Mouse (Mus musculus): Measurements from ENCODE around the gene Arpin.

The Arpin gene

GRCm38 (mm10) chr7:79934862-79935510 lies at the start of gene Arpin:
TSS of gene Arpin (minus strand) at chr7:79935359.
- in situ Hi-C loops (cut with MboI; ENCODE audit: low pct_unique_long_range_greater_than_20kb in 1 of 2, low sequenced_read_pairs in 2 of 2, unreplicated experiment in 1 of 2): no loop called here

GRCm38 (mm10) chr7:79975316-79975715 lies 40.2 kb upstream of the Arpin start:
- in situ Hi-C loops (cut with MboI; ENCODE audit: low pct_unique_long_range_greater_than_20kb in 1 of 2, low sequenced_read_pairs in 2 of 2, unreplicated experiment in 1 of 2): no loop called here

- in situ Hi-C loops (cut with MboI; ENCODE audit: low pct_unique_long_range_greater_than_20kb in 1 of 2, low sequenced_read_pairs in 2 of 2, unreplicated experiment in 1 of 2): no loop called here
Measured at GRCm38 (mm10) chr7:79972195-79972594, 37.0 kb upstream of the Arpin start.

- in situ Hi-C loops (cut with MboI; ENCODE audit: low pct_unique_long_range_greater_than_20kb in 1 of 2, low sequenced_read_pairs in 2 of 2, unreplicated experiment in 1 of 2): no loop called here
Measured at GRCm38 (mm10) chr7:79970336-79970735, 35.2 kb upstream of the Arpin start.

GRCm38 (mm10) chr7:79968326-79968725 lies 33.2 kb upstream of the Arpin start:
- in situ Hi-C loops (cut with MboI; ENCODE audit: low pct_unique_long_range_greater_than_20kb in 1 of 2, low sequenced_read_pairs in 2 of 2, unreplicated experiment in 1 of 2): no loop called here

- in situ Hi-C loops (cut with MboI; ENCODE audit: low pct_unique_long_range_greater_than_20kb in 1 of 2, low sequenced_read_pairs in 2 of 2, unreplicated experiment in 1 of 2): no loop called here
Measured at GRCm38 (mm10) chr7:79961600-79961999, 26.4 kb upstream of the Arpin start.

- in situ Hi-C loops (cut with MboI; ENCODE audit: low pct_unique_long_range_greater_than_20kb in 1 of 2, low sequenced_read_pairs in 2 of 2, unreplicated experiment in 1 of 2): no loop called here
Measured at GRCm38 (mm10) chr7:79956131-79956530, 21.0 kb upstream of the Arpin start.

- in situ Hi-C loops (cut with MboI; ENCODE audit: low pct_unique_long_range_greater_than_20kb in 1 of 2, low sequenced_read_pairs in 2 of 2, unreplicated experiment in 1 of 2): no loop called here
Measured at GRCm38 (mm10) chr7:79954890-79955289, 19.7 kb upstream of the Arpin start.

- in situ Hi-C loops (cut with MboI; ENCODE audit: low pct_unique_long_range_greater_than_20kb in 1 of 2, low sequenced_read_pairs in 2 of 2, unreplicated experiment in 1 of 2): no loop called here
Measured at GRCm38 (mm10) chr7:79951038-79951437, 15.9 kb upstream of the Arpin start.

GRCm38 (mm10) chr7:79950236-79950635 lies 15.1 kb upstream of the Arpin start:
- in situ Hi-C loops (cut with MboI; ENCODE audit: low pct_unique_long_range_greater_than_20kb in 1 of 2, low sequenced_read_pairs in 2 of 2, unreplicated experiment in 1 of 2): no loop called here

- in situ Hi-C loops (cut with MboI; ENCODE audit: low pct_unique_long_range_greater_than_20kb in 1 of 2, low sequenced_read_pairs in 2 of 2, unreplicated experiment in 1 of 2): no loop called here
Measured at GRCm38 (mm10) chr7:79935511-79936205, 499 bp upstream of the Arpin start.

GRCm38 (mm10) chr7:79934461-79934860 lies 698 bp downstream of the Arpin start:
- in situ Hi-C loops (cut with MboI; ENCODE audit: low pct_unique_long_range_greater_than_20kb in 1 of 2, low sequenced_read_pairs in 2 of 2, unreplicated experiment in 1 of 2): no loop called here

GRCm38 (mm10) chr7:79928516-79929052 lies 6.6 kb downstream of the Arpin start:
- in situ Hi-C loops (cut with MboI; ENCODE audit: low pct_unique_long_range_greater_than_20kb in 1 of 2, low sequenced_read_pairs in 2 of 2, unreplicated experiment in 1 of 2): no loop called here

GRCm38 (mm10) chr7:79920344-79920983 lies 14.7 kb downstream of the Arpin start, which contains the start of gene Ap3s2:
TSS of gene Ap3s2 (minus strand) at chr7:79920649.
- in situ Hi-C loops (cut with MboI; ENCODE audit: low pct_unique_long_range_greater_than_20kb in 1 of 2, low sequenced_read_pairs in 2 of 2, unreplicated experiment in 1 of 2): no loop called here

GRCm38 (mm10) chr7:79914556-79914955 lies 20.6 kb downstream of the Arpin start:
- in situ Hi-C loops (cut with MboI; ENCODE audit: low pct_unique_long_range_greater_than_20kb in 1 of 2, low sequenced_read_pairs in 2 of 2, unreplicated experiment in 1 of 2): loop anchor here in 1 of 2 experiments (5.0 kb wide), 1 partner anchor 117 kb away; no protein-coding TSS in a partner anchor

- in situ Hi-C loops (cut with MboI; ENCODE audit: low pct_unique_long_range_greater_than_20kb in 1 of 2, low sequenced_read_pairs in 2 of 2, unreplicated experiment in 1 of 2): no loop called here
Measured at GRCm38 (mm10) chr7:79907356-79907755, 27.8 kb downstream of the Arpin start.

- in situ Hi-C loops (cut with MboI; ENCODE audit: low pct_unique_long_range_greater_than_20kb in 1 of 2, low sequenced_read_pairs in 2 of 2, unreplicated experiment in 1 of 2): no loop called here
Measured at GRCm38 (mm10) chr7:79906914-79907313, 28.2 kb downstream of the Arpin start.

- in situ Hi-C loops (cut with MboI; ENCODE audit: low pct_unique_long_range_greater_than_20kb in 1 of 2, low sequenced_read_pairs in 2 of 2, unreplicated experiment in 1 of 2): no loop called here
Measured at GRCm38 (mm10) chr7:79905193-79905592, 30.0 kb downstream of the Arpin start.

GRCm38 (mm10) chr7:79903160-79903792 lies 31.9 kb downstream of the Arpin start:
- in situ Hi-C loops (cut with MboI; ENCODE audit: low pct_unique_long_range_greater_than_20kb in 1 of 2, low sequenced_read_pairs in 2 of 2, unreplicated experiment in 1 of 2): no loop called here
